Mouse (Mus musculus): Measurements from ENCODE around the gene Pkig. TPM values are rescaled to one million over a fixed set of nuclear protein-coding genes. Genes with fewer than 3 reads are reported as not detected.
"Not testable (repeated sequence)": the region's sequence is repeated elsewhere in the genome, so short reads cannot be mapped to it uniquely, and the experiment has no call there.

The Pkig gene
- polyA plus RNA-seq, 1 experiment from 2014 or later = 105 TPM

- no peaks in the 10 kb centered on the region for H3K9me3 ChIP-seq
- H3K27ac ChIP-seq = peak within 1 kb of the TSS; percentile 98
- H3K27me3 ChIP-seq = no peaks in the 10 kb centered on the region
- peak within 1 kb of the TSS; percentile 89 for H3K9ac ChIP-seq
- WGBS = under 1% methylated on average over 74 of the region's 74 CpGs
- peak; percentile 93 for ATAC-seq (ENCODE audit: insufficient number of reproducible peaks, insufficient read depth, low FRiP score, low TSS enrichment, low read depth)
- 0 out of 2 replicates have a peak, but pooled peaks cover 5% of the 10 kb centered on the region for H3K36me3 ChIP-seq
- H3K4me2 ChIP-seq = peak within 1 kb of the TSS; percentile 64
- H3K4me1 ChIP-seq = peaks cover 22% of the 10 kb centered on the region
- H3K4me3 ChIP-seq = peak within 1 kb of the TSS; percentile 91
Observed at GRCm38 (mm10) chr2:163644575-163645385, 13.4 kb upstream of the Pkig start, which contains the start of gene Serinc3. Gene Serinc3, minus strand, starts transcription at chr2:163645131.

- H3K27ac ChIP-seq = peak overlapping the region; percentile 98
- peaks cover 22% of the 10 kb centered on the region for H3K4me1 ChIP-seq
- 78% methylated on average over 11 of the region's 11 CpGs for WGBS
- peak overlapping the region; percentile 64; the same call in 1 of the 2 replicates for H3K4me2 ChIP-seq
- H3K36me3 ChIP-seq = no peaks in the 10 kb centered on the region
- no peak overlapping the region for H3K4me3 ChIP-seq
- ATAC-seq (ENCODE audit: insufficient number of reproducible peaks, insufficient read depth, low FRiP score, low TSS enrichment, low read depth) = no peak
- 0 out of 2 replicates have a peak, but pooled peaks cover 5% of the 10 kb centered on the region for H3K9me3 ChIP-seq
- H3K27me3 ChIP-seq = no peaks in the 10 kb centered on the region
- H3K9ac ChIP-seq = 0 out of 2 replicates have a peak overlapping the region, but pooled peaks have one; percentile 89
Observed at GRCm38 (mm10) chr2:163645700-163646460, 12.3 kb upstream of the Pkig start.

- no peaks in the 10 kb centered on the region for H3K27me3 ChIP-seq
- H3K4me3 ChIP-seq = no peak overlapping the region
- 89% methylated on average over 5 of the region's 5 CpGs for whole genome bisulfite sequencing
- no peak overlapping the region for H3K27ac ChIP-seq
- peaks cover 5% of the 10 kb centered on the region; the same call in 1 of the 2 replicates for H3K9me3 ChIP-seq
- H3K9ac ChIP-seq = no peak overlapping the region
- no peak for ATAC-seq (ENCODE audit: insufficient number of reproducible peaks, insufficient read depth, low FRiP score, low TSS enrichment, low read depth)
- H3K4me2 ChIP-seq = no peak overlapping the region
- H3K4me1 ChIP-seq = peaks cover 22% of the 10 kb centered on the region
- no peaks in the 10 kb centered on the region for H3K36me3 ChIP-seq
Observed at GRCm38 (mm10) chr2:163646461-163647080, 11.6 kb upstream of the Pkig start.

- H3K27me3 ChIP-seq; H3K36me3 ChIP-seq; H3K9me3 ChIP-seq; ATAC-seq (ENCODE audit: insufficient number of reproducible peaks, insufficient read depth, low FRiP score, low TSS enrichment, low read depth); H3K4me2 ChIP-seq; H3K27ac ChIP-seq; H3K4me3 ChIP-seq; H3K4me1 ChIP-seq; H3K9ac ChIP-seq: not testable (repeated sequence)
- 95% methylated on average over 9 of the region's 12 CpGs for WGBS
Observed at GRCm38 (mm10) chr2:163655699-163656098, 2.5 kb upstream of the Pkig start.

- Histone ChIP-seq H3K4me1 (peaks cover 17% of the 10 kb centered on the region), H3K9me3 (no peaks in the 10 kb centered on the region), H3K9ac (no peak overlapping the region), H3K27ac (no peak overlapping the region), H3K4me3 (no peak overlapping the region), H3K36me3 (no peaks in the 10 kb centered on the region), H3K4me2 (no peak overlapping the region), H3K27me3 (no peaks in the 10 kb centered on the region)
- 78% methylated on average over 2 of the region's 2 CpGs for WGBS
- no peak for ATAC-seq (ENCODE audit: insufficient number of reproducible peaks, insufficient read depth, low FRiP score, low TSS enrichment, low read depth)
Observed at GRCm38 (mm10) chr2:163657486-163657885, 700 bp upstream of the Pkig start.

GRCm38 (mm10) chr2:163658941-163659340 lies 755 bp downstream of the Pkig start:
- ATAC-seq (ENCODE audit: insufficient number of reproducible peaks, insufficient read depth, low FRiP score, low TSS enrichment, low read depth) = no peak
- Histone ChIP-seq H3K9me3 (no peaks in the 10 kb centered on the region), H3K4me1 (peaks cover 17% of the 10 kb centered on the region), H3K36me3 (no peaks in the 10 kb centered on the region), H3K4me2 (peak overlapping the region; percentile 60), H3K9ac (peak overlapping the region; percentile 85), H3K4me3 (peak overlapping the region; percentile 85), H3K27ac (peak overlapping the region; percentile 30; the same call in 1 of the 2 replicates), H3K27me3 (no peaks in the 10 kb centered on the region)
- under 1% methylated on average over 8 of the region's 8 CpGs for WGBS

GRCm38 (mm10) chr2:163659431-163659830 lies 1.2 kb downstream of the Pkig start:
- Histone ChIP-seq H3K9ac (peak overlapping the region; percentile 85; the same call in 1 of the 2 replicates), H3K27ac (peak overlapping the region; percentile 30; the same call in 1 of the 2 replicates), H3K4me2 (peak overlapping the region; percentile 60), H3K4me3 (peak overlapping the region; percentile 85), H3K36me3 (no peaks in the 10 kb centered on the region), H3K9me3 (no peaks in the 10 kb centered on the region), H3K27me3 (no peaks in the 10 kb centered on the region), H3K4me1 (peaks cover 17% of the 10 kb centered on the region)
- ATAC-seq (ENCODE audit: insufficient number of reproducible peaks, insufficient read depth, low FRiP score, low TSS enrichment, low read depth) = no peak
- WGBS = 55% methylated on average over 12 of the region's 12 CpGs

GRCm38 (mm10) chr2:163660103-163660701 lies 2.0 kb downstream of the Pkig start:
- H3K27me3 ChIP-seq = no peaks in the 10 kb centered on the region
- WGBS = 67% methylated on average over 5 of the region's 5 CpGs
- H3K9ac ChIP-seq = no peak overlapping the region
- H3K4me1 ChIP-seq = peaks cover 17% of the 10 kb centered on the region
- H3K9me3 ChIP-seq = no peaks in the 10 kb centered on the region
- no peak overlapping the region for H3K27ac ChIP-seq
- no peaks in the 10 kb centered on the region for H3K36me3 ChIP-seq
- no peak overlapping the region for H3K4me2 ChIP-seq
- no peak overlapping the region for H3K4me3 ChIP-seq
- ATAC-seq (ENCODE audit: insufficient number of reproducible peaks, insufficient read depth, low FRiP score, low TSS enrichment, low read depth) = no peak

- WGBS = 50% methylated on average over 6 of the region's 6 CpGs
- Histone ChIP-seq H3K4me2 (no peak overlapping the region), H3K4me3 (no peak overlapping the region), H3K27ac (no peak overlapping the region), H3K9ac (0 out of 2 replicates have a peak overlapping the region, but pooled peaks have one; percentile 27), H3K4me1 (peaks cover 17% of the 10 kb centered on the region), H3K36me3 (no peaks in the 10 kb centered on the region), H3K27me3 (no peaks in the 10 kb centered on the region), H3K9me3 (no peaks in the 10 kb centered on the region)
- ATAC-seq (ENCODE audit: insufficient number of reproducible peaks, insufficient read depth, low FRiP score, low TSS enrichment, low read depth) = no peak
Observed at GRCm38 (mm10) chr2:163661371-163661850, 3.2 kb downstream of the Pkig start.

GRCm38 (mm10) chr2:163662076-163662475 lies 3.9 kb downstream of the Pkig start:
- Histone ChIP-seq H3K4me1 (peaks cover 17% of the 10 kb centered on the region), H3K27me3 (no peaks in the 10 kb centered on the region), H3K4me2 (no peak overlapping the region), H3K36me3 (no peaks in the 10 kb centered on the region), H3K27ac (no peak overlapping the region), H3K4me3 (no peak overlapping the region), H3K9me3 (no peaks in the 10 kb centered on the region), H3K9ac (no peak overlapping the region)
- ATAC-seq (ENCODE audit: insufficient number of reproducible peaks, insufficient read depth, low FRiP score, low TSS enrichment, low read depth) = no peak
- 92% methylated on average over 5 of the region's 5 CpGs for WGBS

All from embryonic facial prominence, embryonic 13.5 days (tissue).